Mouse (Mus musculus) embryonic facial prominence, embryonic 12.5 days (tissue): ENCODE measurements at regions not wholly inside any gene's neighbourhood (a gene's known extent, or its start where the extent isn't known, plus 50 kb on each side); places are given as distances from the start of the nearest gene placed in this dataset.

Source experiments
- ATAC-seq: fragments of 200-750 bp; cut with Nextera tagmentation; 2 replicates; pipeline ENCODE4 v1.8.0; 2017; ENCODE audit not compliant: insufficient number of reproducible peaks, insufficient read depth, low FRiP score, low TSS enrichment
- H3K27ac ChIP-seq: fragments of 300-500 bp; sonication (generic); 2 replicates; pipeline ENCODE4 v1.5.1; 2016; ENCODE audit warnings: mild to moderate bottlenecking
- H3K27me3 ChIP-seq: fragments of 300-500 bp; sonication (generic); 2 replicates; pipeline ENCODE4 v1.6.1; 2016; ENCODE audit warnings: mild to moderate bottlenecking, moderate library complexity
- H3K36me3 ChIP-seq: fragments of 300-500 bp; sonication (generic); 2 replicates; pipeline ENCODE4 v1.6.1; 2016; ENCODE audit warnings: mild to moderate bottlenecking
- H3K4me1 ChIP-seq: fragments of 300-500 bp; sonication (generic); 2 replicates; pipeline ENCODE4 v1.6.1; 2016
- H3K4me2 ChIP-seq: fragments of 300-500 bp; sonication (generic); replicated peaks from 2 replicates; pipeline ENCODE4 v1.6.1; 2016; ENCODE audit warnings: mild to moderate bottlenecking, moderate library complexity
- H3K4me3 ChIP-seq: fragments of 300-500 bp; sonication (generic); 2 replicates; pipeline ENCODE4 v1.5.1; 2016; ENCODE audit warnings: mild to moderate bottlenecking
- H3K9ac ChIP-seq: fragments of 300-500 bp; sonication (generic); 2 replicates; pipeline ENCODE4 v1.6.1; 2016; ENCODE audit warnings: mild to moderate bottlenecking, moderate library complexity
- H3K9me3 ChIP-seq: fragments of 300-500 bp; sonication (generic); 2 replicates; pipeline ENCODE4 v1.6.1; 2016; ENCODE audit warnings: mild to moderate bottlenecking, moderate library complexity
- WGBS: fragments of 180-500 bp; shearing (Covaris S2); methylation state at CpG from one replicate; pipeline ENCODE4 v1.1.7; 2016; 5-methylcytosine and 5-hydroxymethylcytosine counted together

GRCm38 (mm10) chr4:153082166-153082565 lies 400.4 kb downstream of the Ajap1 start:
- Histone ChIP-seq H3K9me3 (no peaks in the 10 kb centered on the region), H3K36me3 (no peaks in the 10 kb centered on the region), H3K9ac (no peak overlapping the region), H3K4me1 (no peaks in the 10 kb centered on the region), H3K4me2 (no peak overlapping the region), H3K27me3 (no peaks in the 10 kb centered on the region), H3K4me3 (no peak overlapping the region), H3K27ac (no peak overlapping the region)
- ATAC-seq = no peak
- 47% methylated on average over 14 of the region's 14 CpGs for WGBS

- H3K27ac ChIP-seq = no peak overlapping the region
- no peaks in the 10 kb centered on the region for H3K36me3 ChIP-seq
- H3K9me3 ChIP-seq = no peaks in the 10 kb centered on the region
- no peak overlapping the region for H3K9ac ChIP-seq
- no peaks in the 10 kb centered on the region for H3K27me3 ChIP-seq
- peaks cover 8% of the 10 kb centered on the region for H3K4me1 ChIP-seq
- H3K4me3 ChIP-seq = no peak overlapping the region
- ATAC-seq = no peak
- H3K4me2 ChIP-seq = no peak overlapping the region
- WGBS = 81% methylated on average over 3 of the region's 3 CpGs
Observed at GRCm38 (mm10) chr4:153074590-153074989, 408.0 kb downstream of the Ajap1 start.

GRCm38 (mm10) chr4:153070190-153070745 lies 412.3 kb downstream of the Ajap1 start:
- 55% methylated on average over 15 of the region's 15 CpGs for WGBS
- H3K4me1 ChIP-seq = peaks cover 8% of the 10 kb centered on the region
- H3K36me3 ChIP-seq = no peaks in the 10 kb centered on the region
- no peak overlapping the region for H3K9ac ChIP-seq
- no peak for ATAC-seq
- no peaks in the 10 kb centered on the region for H3K27me3 ChIP-seq
- no peak overlapping the region for H3K27ac ChIP-seq
- H3K4me2 ChIP-seq = no peak overlapping the region
- no peak overlapping the region for H3K4me3 ChIP-seq
- H3K9me3 ChIP-seq = no peaks in the 10 kb centered on the region

GRCm38 (mm10) chr4:153068484-153069033 lies 414.1 kb downstream of the Ajap1 start:
- no peak overlapping the region for H3K4me2 ChIP-seq
- no peak overlapping the region for H3K9ac ChIP-seq
- peaks cover 8% of the 10 kb centered on the region for H3K4me1 ChIP-seq
- H3K4me3 ChIP-seq = no peak overlapping the region
- ATAC-seq = no peak
- H3K9me3 ChIP-seq = no peaks in the 10 kb centered on the region
- no peaks in the 10 kb centered on the region for H3K36me3 ChIP-seq
- H3K27me3 ChIP-seq = no peaks in the 10 kb centered on the region
- 62% methylated on average over 12 of the region's 12 CpGs for WGBS
- H3K27ac ChIP-seq = no peak overlapping the region

- no peak overlapping the region for H3K9ac ChIP-seq
- no peaks in the 10 kb centered on the region for H3K4me1 ChIP-seq
- no peaks in the 10 kb centered on the region for H3K9me3 ChIP-seq
- H3K4me3 ChIP-seq = no peak overlapping the region
- ATAC-seq = no peak
- H3K36me3 ChIP-seq = no peaks in the 10 kb centered on the region
- no peak overlapping the region for H3K4me2 ChIP-seq
- no peak overlapping the region for H3K27ac ChIP-seq
- H3K27me3 ChIP-seq = no peaks in the 10 kb centered on the region
- 76% methylated on average over 14 of the region's 14 CpGs for WGBS
Observed at GRCm38 (mm10) chr4:153064021-153064605, 418.5 kb downstream of the Ajap1 start.

- no peak overlapping the region for H3K4me3 ChIP-seq
- no peak overlapping the region for H3K4me2 ChIP-seq
- no peak overlapping the region for H3K27ac ChIP-seq
- no peaks in the 10 kb centered on the region for H3K27me3 ChIP-seq
- ATAC-seq = no peak
- H3K9ac ChIP-seq = no peak overlapping the region
- H3K36me3 ChIP-seq = no peaks in the 10 kb centered on the region
- H3K4me1 ChIP-seq = no peaks in the 10 kb centered on the region
- no peaks in the 10 kb centered on the region for H3K9me3 ChIP-seq
- WGBS = 83% methylated on average over 9 of the region's 9 CpGs
Observed at GRCm38 (mm10) chr4:153063402-153063801, 419.2 kb downstream of the Ajap1 start.

- H3K9ac ChIP-seq = no peak overlapping the region
- H3K9me3 ChIP-seq = no peaks in the 10 kb centered on the region
- H3K27me3 ChIP-seq = no peaks in the 10 kb centered on the region
- H3K4me1 ChIP-seq = no peaks in the 10 kb centered on the region
- no peak overlapping the region for H3K27ac ChIP-seq
- 83% methylated on average over 12 of the region's 12 CpGs for WGBS
- no peak overlapping the region for H3K4me2 ChIP-seq
- ATAC-seq = no peak
- no peak overlapping the region for H3K4me3 ChIP-seq
- no peaks in the 10 kb centered on the region for H3K36me3 ChIP-seq
Observed at GRCm38 (mm10) chr4:153058152-153058551, 424.5 kb downstream of the Ajap1 start.

GRCm38 (mm10) chr4:153023711-153024110 lies 458.9 kb downstream of the Ajap1 start:
- Histone ChIP-seq H3K4me3 (no peak overlapping the region), H3K9ac (no peak overlapping the region), H3K4me2 (no peak overlapping the region), H3K36me3 (no peaks in the 10 kb centered on the region), H3K27me3 (no peaks in the 10 kb centered on the region), H3K4me1 (no peaks in the 10 kb centered on the region), H3K27ac (no peak overlapping the region), H3K9me3 (no peaks in the 10 kb centered on the region)
- ATAC-seq = no peak

GRCm38 (mm10) chr4:153019211-153019610 lies 463.4 kb downstream of the Ajap1 start:
- H3K4me1 ChIP-seq = no peaks in the 10 kb centered on the region
- WGBS = 83% methylated on average over 10 of the region's 10 CpGs
- no peak overlapping the region for H3K27ac ChIP-seq
- no peaks in the 10 kb centered on the region for H3K27me3 ChIP-seq
- no peak overlapping the region for H3K4me3 ChIP-seq
- no peak overlapping the region for H3K4me2 ChIP-seq
- H3K9ac ChIP-seq = no peak overlapping the region
- no peaks in the 10 kb centered on the region for H3K9me3 ChIP-seq
- ATAC-seq = no peak
- no peaks in the 10 kb centered on the region for H3K36me3 ChIP-seq

- Histone ChIP-seq H3K9ac (no peak overlapping the region), H3K9me3 (no peaks in the 10 kb centered on the region), H3K27ac (no peak overlapping the region), H3K4me2 (no peak overlapping the region), H3K4me1 (no peaks in the 10 kb centered on the region), H3K27me3 (no peaks in the 10 kb centered on the region), H3K4me3 (no peak overlapping the region), H3K36me3 (no peaks in the 10 kb centered on the region)
- ATAC-seq = no peak
- 70% methylated on average over 28 of the region's 28 CpGs for WGBS
Observed at GRCm38 (mm10) chr4:153018138-153018921, 464.3 kb downstream of the Ajap1 start.

GRCm38 (mm10) chr4:153017816-153018137 lies 464.8 kb downstream of the Ajap1 start:
- Histone ChIP-seq H3K4me1 (no peaks in the 10 kb centered on the region), H3K36me3 (no peaks in the 10 kb centered on the region), H3K27ac (no peak overlapping the region), H3K9ac (no peak overlapping the region), H3K27me3 (no peaks in the 10 kb centered on the region), H3K4me2 (no peak overlapping the region), H3K4me3 (no peak overlapping the region), H3K9me3 (no peaks in the 10 kb centered on the region)
- WGBS = 86% methylated on average over 2 of the region's 2 CpGs
- ATAC-seq = no peak

- no peak overlapping the region for H3K9ac ChIP-seq
- no peak overlapping the region for H3K4me2 ChIP-seq
- no peak overlapping the region for H3K27ac ChIP-seq
- H3K4me1 ChIP-seq = no peaks in the 10 kb centered on the region
- peaks cover 4% of the 10 kb centered on the region; the same call in 1 of the 2 replicates for H3K9me3 ChIP-seq
- no peaks in the 10 kb centered on the region for H3K27me3 ChIP-seq
- H3K36me3 ChIP-seq = no peaks in the 10 kb centered on the region
- no peak overlapping the region for H3K4me3 ChIP-seq
- 83% methylated on average over 3 of the region's 3 CpGs for WGBS
- no peak for ATAC-seq
Observed at GRCm38 (mm10) chr4:153003338-153003737, 479.3 kb downstream of the Ajap1 start.
